Mouse (Mus musculus): ENCODE results near the gene Krtap1-3.

DNA sequence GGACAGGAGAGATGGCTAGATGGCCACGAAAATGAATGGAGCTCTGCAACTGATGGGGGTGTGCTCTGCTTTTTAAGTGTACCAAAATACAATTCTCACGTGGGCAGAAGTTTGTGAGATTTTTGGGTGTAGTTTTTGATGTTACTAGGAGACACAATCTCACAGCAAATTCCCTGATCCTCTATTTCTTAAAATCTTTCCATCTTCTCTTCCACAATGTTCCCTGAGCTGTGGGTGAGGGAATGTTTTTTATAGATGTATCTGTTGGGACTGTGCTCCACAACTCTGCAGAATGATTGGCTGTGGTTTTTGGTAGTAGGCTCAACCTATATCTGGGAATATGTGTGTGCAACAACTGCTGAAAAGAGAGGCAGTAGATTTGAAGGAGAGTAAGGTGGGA, 42.2 kb upstream of the Krtap1-3 start:
- TF ChIP-seq POLR2A (IDR thresholded peaks at IDR 0.05; ENCODE audit: borderline replicate concordance, extremely low read depth, low read depth, low read length): no peak
- TF ChIP-seq CTCF (IDR thresholded peaks at IDR 0.05; ENCODE audit: insufficient read depth, low read length): no peak

Data from lung, adult 2 months (tissue).